Mouse (Mus musculus) thymus, adult 18-20 months (tissue): Measurements from ENCODE around the gene Erg.

Source experiments
- DNase-seq, 2 experiments: peaks; one replicate each; pipeline ENCODE4 v3.0.0; 2022; ENCODE audit warnings: mixed read lengths in 2 of 2

The Erg gene

GRCm38 (mm10) chr16:95584751-95585528 lies 1.5 kb downstream of the Erg start:
- no peak for DNase-seq

GRCm38 (mm10) chr16:95579289-95579688 lies 7.1 kb downstream of the Erg start:
- no peak for DNase-seq

GRCm38 (mm10) chr16:95573163-95573562 lies 13.2 kb downstream of the Erg start:
- DNase-seq: no peak

- DNase-seq: peak in 1 of 2 experiments; percentile 13
Observed at GRCm38 (mm10) chr16:95570616-95571015, 15.8 kb downstream of the Erg start.

- DNase-seq: no peak
Observed at GRCm38 (mm10) chr16:95556834-95557233, 29.6 kb downstream of the Erg start.

- no peak for DNase-seq
Observed at GRCm38 (mm10) chr16:95553136-95553535, 33.3 kb downstream of the Erg start.

GRCm38 (mm10) chr16:95552495-95552894 lies 33.9 kb downstream of the Erg start:
- no peak for DNase-seq

- no peak for DNase-seq
Observed at GRCm38 (mm10) chr16:95550496-95550895, 35.9 kb downstream of the Erg start.

- DNase-seq: no peak
Observed at GRCm38 (mm10) chr16:95544753-95545152, 41.6 kb downstream of the Erg start.

GRCm38 (mm10) chr16:95543471-95543870 lies 42.9 kb downstream of the Erg start:
- no peak for DNase-seq

GRCm38 (mm10) chr16:95535151-95535550 lies 51.2 kb downstream of the Erg start:
- DNase-seq: no peak

- DNase-seq: no peak
Observed at GRCm38 (mm10) chr16:95532387-95533077, 53.9 kb downstream of the Erg start.

- no peak for DNase-seq
Observed at GRCm38 (mm10) chr16:95527561-95527960, 58.8 kb downstream of the Erg start.

- DNase-seq: no peak
Observed at GRCm38 (mm10) chr16:95519520-95519919, 66.9 kb downstream of the Erg start.

- DNase-seq: no peak
Observed at GRCm38 (mm10) chr16:95506051-95506450, 80.3 kb downstream of the Erg start.

- DNase-seq: no peak
Observed at GRCm38 (mm10) chr16:95496582-95497300, 89.7 kb downstream of the Erg start.

- no peak for DNase-seq
Observed at GRCm38 (mm10) chr16:95494108-95494507, 92.3 kb downstream of the Erg start.

- DNase-seq: no peak
Observed at GRCm38 (mm10) chr16:95493336-95493735, 93.1 kb downstream of the Erg start.

GRCm38 (mm10) chr16:95492146-95492545 lies 94.2 kb downstream of the Erg start:
- DNase-seq: no peak

- no peak for DNase-seq
Observed at GRCm38 (mm10) chr16:95490386-95490785, 96.0 kb downstream of the Erg start.

- DNase-seq: no peak
Observed at GRCm38 (mm10) chr16:95487606-95488351, 98.6 kb downstream of the Erg start.

- DNase-seq: no peak
Observed at GRCm38 (mm10) chr16:95481176-95481575, 105.2 kb downstream of the Erg start.

- no peak for DNase-seq
Observed at GRCm38 (mm10) chr16:95478558-95478957, 107.8 kb downstream of the Erg start.
